Mouse (Mus musculus) urinary bladder, adult 18-20 months (tissue): ENCODE measurements at regions not wholly inside any gene's neighbourhood (a gene's known extent, or its start where the extent isn't known, plus 50 kb on each side); places are given as distances from the start of the nearest gene placed in this dataset.
A peak's percentile ranks its signal among the peaks of the same experiment; 100 is the strongest.
"Not testable (repeated sequence)": the region's sequence is repeated elsewhere in the genome, so short reads cannot be mapped to it uniquely, and the experiment has no call there.

Experiments
- DNase-seq, 2 experiments: peaks; one replicate each; pipeline ENCODE4 v3.0.0; 2022; ENCODE audit warnings: low spot score in 2 of 2, mixed read lengths in 2 of 2

DNA sequence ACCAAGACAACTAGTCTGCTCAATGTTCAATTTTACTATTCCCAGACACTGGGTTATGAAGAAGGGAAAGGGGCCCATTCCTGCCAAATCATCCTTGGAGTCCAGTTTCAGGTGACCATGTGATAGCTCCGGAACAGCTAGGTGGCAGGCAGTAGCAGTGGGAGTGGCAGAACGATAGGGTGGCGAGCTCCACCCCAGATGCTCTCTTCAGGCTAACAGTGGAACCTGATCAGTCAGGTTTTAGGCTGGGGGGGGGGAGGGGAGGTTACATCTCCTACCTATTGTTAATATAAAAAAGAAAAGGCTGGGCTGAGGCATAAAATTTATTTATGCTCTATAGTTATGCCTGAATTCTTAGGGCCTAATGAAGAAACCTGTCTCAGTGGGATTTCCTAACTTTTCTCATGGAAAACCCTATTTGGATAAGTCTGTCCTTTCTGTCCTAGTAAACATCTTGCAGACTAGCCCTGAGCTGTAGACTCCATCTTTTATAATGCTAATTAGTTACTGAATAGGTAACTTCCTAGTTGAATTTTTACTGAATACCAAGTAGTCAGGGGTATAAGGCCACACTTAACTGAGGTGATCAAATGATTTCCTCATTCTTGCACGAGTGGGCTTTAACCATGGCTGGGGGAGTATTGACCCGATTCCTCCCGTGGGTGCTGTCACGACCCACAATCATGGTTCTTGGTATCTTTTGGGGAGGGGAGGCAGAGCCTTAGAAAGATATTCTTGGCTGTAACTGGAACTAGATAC, 223.2 kb upstream of the Ell2 start:
- DNase-seq, result not testable (repeated sequence)

DNA sequence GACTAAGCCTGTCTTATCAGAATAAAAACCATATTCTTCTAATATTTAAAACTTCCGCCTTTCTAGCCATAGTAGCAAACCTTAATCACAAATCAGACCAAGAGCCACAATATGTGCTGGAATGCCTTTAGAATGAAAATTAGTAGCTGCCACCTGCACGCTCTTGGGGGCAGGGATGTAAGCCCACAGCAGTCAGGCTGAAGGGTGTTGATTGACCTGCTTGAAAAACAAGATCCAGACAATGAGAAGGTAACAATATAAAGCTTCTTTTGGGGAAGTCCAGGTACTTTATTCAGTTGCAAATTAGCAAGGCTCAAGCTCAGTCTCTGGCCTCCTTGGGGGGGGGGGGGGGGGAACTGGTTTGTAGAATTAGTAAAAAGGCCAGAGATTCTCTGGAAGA, 222.3 kb upstream of the Ell2 start:
- DNase-seq, result not testable (repeated sequence)

DNA sequence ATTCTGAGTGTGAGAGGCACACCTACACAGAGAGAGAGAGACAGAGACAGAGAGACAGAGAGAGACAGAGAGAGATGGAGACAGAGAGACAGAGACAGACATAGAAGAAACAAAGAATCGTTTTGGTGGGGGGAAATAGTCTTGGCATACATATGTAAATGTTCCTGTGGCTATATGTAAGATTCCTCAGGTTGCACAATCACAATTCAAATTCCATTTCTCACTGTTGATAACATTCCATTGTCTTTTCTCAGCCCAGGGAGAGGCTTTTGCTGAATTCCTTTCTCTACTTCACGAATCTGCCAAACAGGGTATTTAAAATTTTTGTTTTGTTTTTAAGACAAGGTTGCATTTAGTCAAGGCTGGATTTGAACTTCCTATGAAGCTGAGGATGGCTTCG, 205.0 kb upstream of the Ell2 start:
- DNase-seq, result no peak

- no peak for DNase-seq
These were observed 203.2 kb upstream of the Ell2 start for GRCm38 (mm10) chr13:75503394-75503793.

DNA sequence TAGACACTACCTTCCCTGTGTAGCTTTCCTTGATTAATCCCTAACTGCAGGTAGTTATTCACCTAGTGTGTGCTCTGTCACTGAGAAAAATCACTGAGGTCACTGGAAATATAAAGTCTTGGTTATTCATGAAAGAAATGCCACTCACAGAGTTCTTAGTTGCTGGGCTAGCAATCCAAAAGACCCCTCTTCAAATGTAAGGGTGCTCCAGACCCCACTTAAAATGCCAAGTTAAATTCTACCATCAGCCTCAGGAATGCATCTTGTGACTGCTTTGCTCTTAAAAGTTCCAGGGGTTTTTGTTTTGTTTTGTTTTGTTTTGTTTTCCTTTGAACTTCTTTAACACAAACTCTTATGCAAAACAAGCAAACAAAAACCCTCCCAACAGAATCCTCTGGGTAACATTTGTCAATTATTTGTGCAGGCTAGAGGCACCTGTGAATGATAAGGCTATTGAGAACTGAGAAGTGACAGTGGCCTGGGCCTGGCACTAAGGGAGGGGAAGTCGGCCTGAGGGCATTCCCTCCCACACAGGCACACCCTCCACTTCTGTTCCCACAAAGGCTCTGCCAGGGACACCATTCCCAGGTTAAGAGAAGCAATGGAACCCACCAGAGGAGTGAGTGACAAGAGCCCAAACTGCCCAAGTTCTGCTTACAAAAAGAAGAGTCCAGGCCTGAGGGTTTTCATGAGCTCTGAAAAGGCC, 192.1 kb upstream of the Ell2 start:
- DNase-seq, result no peak

DNA sequence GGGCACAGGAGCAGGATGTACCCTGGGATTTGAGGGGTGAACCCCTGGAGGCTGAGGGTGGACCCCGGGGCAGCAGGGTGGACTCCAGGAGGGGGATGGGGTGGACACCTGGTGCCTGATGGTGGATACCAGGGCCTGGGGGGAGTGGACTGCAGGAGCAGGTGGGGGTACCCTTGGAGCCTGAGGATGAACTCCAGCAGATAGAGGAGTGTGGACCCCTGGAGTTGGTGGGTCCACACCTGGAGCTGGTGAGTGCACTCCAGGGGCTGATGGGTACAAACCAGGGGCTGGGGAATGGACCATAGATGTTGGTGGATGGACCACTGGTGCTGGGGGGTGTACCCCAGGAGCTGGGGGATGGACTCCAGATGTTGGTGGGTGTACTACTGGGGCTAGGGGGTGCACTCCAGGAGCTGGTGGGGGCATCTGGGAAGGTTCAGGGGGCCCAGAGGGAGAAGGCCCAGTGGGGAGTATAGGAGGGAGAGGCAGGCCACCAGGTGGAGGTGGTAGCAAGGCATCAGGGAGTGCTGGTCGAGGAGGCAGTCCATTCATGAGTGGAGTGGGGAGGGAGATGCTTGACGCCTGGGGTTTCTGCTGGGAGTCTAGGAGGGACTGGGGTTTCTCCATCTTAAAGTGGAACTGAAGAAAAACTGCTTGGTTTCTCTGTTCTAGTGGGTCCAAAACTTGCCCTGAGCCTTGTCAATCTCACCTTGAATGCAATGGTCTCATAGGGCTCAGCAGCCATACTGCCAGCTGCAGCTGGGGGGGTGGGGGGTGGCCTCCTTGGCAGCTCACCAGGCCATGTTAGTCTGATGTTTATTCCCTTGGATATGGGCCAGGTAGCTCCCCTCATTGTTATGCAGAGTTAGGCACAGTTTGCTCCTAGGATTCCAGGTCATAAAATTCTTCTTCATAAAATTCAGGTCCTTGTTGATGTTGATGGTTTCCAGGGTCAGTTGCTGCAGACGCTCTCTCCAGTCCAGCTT, 183.0 kb upstream of the Ell2 start:
- DNase-seq, result no peak

- DNase-seq, result no peak
These were observed 182.1 kb upstream of the Ell2 start for GRCm38 (mm10) chr13:75524481-75524880.

GRCm38 (mm10) chr13:75531566-75531965, 175.0 kb upstream of the Ell2 start:
- DNase-seq, result no peak

GRCm38 (mm10) chr13:75541446-75541845, 165.1 kb upstream of the Ell2 start:
- no peak for DNase-seq

GRCm38 (mm10) chr13:75542253-75542945, 164.2 kb upstream of the Ell2 start:
- peak in 1 of 2 experiments; percentile 9 for DNase-seq

DNA sequence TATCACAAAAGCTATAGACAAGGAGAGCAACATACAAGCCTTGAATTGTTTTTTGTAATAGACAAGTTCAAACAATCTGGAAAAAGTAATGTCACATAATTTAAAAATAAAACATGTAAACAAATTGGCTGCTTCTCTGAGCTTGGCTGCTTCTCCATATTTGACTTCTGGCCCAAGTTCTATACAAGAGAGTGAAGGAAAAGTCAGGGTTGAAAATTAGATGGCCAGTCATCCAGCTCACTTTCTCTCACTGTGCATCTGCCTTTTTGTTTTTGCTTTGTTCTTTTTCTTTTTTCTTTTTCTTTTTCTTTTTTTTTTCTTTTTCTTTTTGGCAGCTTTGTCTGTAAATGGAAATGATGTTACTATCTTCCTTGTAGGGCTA, 163.6 kb upstream of the Ell2 start:
- no peak for DNase-seq

- DNase-seq, result no peak
These were observed 163.0 kb upstream of the Ell2 start for GRCm38 (mm10) chr13:75543595-75543994.

DNA sequence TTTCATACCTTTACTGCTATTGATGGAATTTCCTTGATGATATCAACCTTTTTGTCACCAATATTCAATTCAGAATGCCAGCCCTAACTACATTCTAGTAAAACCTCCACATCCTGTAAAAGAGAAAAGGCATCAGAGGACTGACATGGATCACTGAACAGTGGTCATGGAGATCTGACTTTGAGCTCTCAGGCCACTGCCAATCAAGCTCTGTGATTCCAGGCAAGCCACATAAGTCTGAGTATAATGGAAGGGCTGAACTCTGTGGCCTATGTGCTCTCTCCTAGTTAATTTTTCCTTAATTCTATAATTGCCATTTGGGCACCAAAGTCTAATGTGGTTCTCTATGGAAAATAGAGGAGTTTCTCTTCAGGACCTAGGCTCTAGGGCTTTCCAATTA, 161.8 kb upstream of the Ell2 start:
- DNase-seq, result no peak

DNA sequence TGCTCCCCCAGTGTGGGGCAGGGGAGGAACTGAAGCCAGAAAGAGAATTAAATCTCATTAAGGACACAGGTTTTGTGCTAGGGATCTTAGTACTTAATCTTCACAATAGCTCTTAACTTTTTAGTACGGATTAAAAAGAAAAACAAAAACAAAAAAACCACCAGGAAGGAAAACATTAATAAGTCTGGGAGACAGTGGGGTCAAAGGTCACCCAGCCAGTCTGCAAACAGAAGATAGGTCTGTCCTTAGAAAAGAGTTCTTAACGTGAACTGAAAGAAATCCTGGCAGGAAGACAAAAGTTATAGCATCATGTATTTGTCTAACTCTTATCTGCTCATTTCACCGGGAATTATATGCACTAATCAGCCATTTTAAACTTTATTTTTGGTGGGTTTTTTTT, 158.8 kb upstream of the Ell2 start:
- no peak for DNase-seq

DNA sequence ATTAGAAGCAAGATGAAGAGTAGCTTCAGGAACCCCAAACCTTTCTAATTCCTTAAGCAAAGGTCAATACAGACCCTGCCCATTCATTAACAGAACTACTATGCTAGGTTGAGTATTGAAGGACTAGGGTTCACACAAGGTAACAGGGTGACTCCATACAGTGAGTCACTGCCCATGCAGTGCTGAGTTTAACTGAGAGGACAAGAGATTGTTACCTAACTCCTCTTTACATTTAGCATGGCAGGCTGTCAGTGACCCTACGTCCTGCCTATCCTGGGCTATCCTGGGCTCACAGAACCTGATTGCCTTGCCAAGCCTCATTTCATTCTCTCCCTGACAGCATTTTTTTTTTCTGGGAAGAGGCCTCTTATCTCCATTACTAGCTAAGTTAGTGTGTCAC, 127.6 kb upstream of the Ell2 start:
- no peak for DNase-seq

DNA sequence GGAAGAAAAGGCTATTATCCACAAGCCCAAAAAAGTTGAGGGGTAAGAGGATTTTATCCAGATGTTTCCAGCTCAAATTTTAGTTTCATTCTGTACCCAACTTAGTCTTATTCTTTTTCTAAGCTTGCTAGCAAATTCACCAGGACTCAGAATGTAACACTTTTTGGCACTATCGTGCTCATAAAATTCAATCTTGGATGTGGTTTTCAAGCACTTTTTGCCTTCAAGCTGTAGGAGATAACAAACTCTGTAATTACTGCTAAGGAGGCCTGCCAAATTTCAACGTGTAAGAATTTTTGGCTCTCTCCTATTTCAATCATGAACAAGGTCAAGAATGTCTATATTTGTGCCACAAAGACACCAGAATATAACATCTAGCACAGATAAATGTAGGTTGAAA, 115.7 kb upstream of the Ell2 start:
- no peak for DNase-seq

GRCm38 (mm10) chr13:75596856-75597255, 109.7 kb upstream of the Ell2 start:
- DNase-seq, result no peak

DNA sequence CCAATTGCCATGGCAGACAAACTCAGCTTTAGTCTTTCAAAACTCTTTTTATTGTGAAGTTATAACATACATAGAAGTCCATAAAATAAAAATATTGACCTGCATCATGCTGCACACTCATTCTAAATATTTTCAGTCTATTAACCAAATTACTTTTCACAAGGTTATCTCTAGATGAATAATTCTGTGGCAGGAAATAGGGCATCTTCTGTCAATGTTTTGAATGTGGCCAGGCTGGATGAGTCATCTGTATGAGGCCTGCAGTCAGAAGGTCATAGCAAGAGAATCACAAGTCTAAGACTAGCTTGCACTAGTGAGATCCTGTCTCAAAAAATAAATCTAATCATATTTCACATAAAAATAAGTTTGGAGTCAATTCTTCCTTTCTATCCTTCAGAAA, 108.4 kb upstream of the Ell2 start:
- DNase-seq, result no peak

GRCm38 (mm10) chr13:75598675-75599074, 107.9 kb upstream of the Ell2 start:
- DNase-seq, result no peak

- no peak for DNase-seq
These were observed 83.3 kb upstream of the Ell2 start for GRCm38 (mm10) chr13:75623229-75623628.

- no peak for DNase-seq
These were observed 79.2 kb upstream of the Ell2 start for GRCm38 (mm10) chr13:75627405-75627804.

DNA sequence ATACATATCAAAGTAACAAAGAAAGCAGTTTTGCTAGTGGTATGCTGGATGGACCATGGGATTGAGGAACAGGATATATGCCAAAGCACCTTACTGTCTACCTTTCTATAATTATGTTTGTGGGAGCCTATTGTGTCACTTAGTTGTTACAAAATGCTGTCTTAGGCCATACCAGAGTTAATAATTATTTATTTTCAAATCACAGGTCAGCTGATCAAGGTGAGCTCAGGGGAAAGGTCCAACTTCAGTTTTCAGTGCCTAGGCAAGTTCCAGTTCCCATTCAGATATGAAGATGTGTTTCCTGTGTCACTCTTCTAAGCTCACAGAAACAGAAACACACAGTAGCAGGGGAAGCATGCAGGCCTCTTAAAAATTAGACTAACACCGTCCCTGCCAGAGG, 75.5 kb upstream of the Ell2 start:
- DNase-seq, result no peak
